Mouse (Mus musculus): ENCODE measurements around the gene Rps6kb2. TPM values are rescaled to one million over a fixed set of nuclear protein-coding genes. Genes with fewer than 3 reads are reported as not detected.
"Not testable (repeated sequence)": the region's sequence is repeated elsewhere in the genome, so short reads cannot be mapped to it uniquely, and the experiment has no call there.

The Rps6kb2 gene
- polyA plus RNA-seq, 1 experiment from 2014 or later = 71.7 TPM

DNA sequence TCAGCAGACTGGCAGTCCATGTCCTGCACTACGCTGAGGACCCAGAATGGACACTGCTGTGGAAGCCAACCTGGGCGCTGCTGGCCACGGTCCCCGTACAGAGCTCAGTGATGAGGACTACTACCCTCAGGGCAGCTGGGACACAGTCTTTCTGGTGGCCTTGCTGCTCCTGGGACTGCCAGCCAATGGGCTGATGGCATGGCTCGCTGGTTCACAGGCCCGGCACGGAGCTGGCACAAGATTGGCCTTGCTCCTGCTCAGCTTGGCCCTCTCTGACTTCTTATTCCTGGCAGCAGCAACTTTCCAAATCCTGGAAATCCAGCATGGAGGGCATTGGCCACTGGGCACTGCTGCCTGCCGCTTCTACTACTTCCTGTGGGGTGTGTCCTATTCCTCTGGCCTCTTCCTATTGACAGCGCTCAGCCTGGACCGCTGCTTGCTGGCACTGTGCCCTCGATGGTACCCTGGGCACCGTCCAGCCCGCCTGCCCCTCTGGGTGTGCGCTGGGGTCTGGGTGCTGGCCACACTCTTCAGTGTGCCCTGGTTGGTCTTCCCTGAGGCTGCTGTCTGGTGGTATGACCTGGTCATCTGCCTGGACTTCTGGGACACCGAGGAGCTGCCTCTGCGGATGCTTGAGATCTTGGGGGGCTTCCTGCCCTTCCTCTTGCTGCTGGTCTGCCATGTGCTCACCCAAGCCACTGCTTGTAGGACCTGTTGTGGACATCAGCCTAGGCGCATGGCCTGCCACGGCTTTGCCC lies 20.6 kb downstream of the Rps6kb2 start:
- H3K4me2 ChIP-seq (replicated peaks) = no peak overlapping the region
- H3K9me3 ChIP-seq = no peaks in the 10 kb centered on the region
- 89% methylated on average over 18 of the region's 18 CpGs for WGBS
- H3K36me3 ChIP-seq = no peaks in the 10 kb centered on the region
- no peaks in the 10 kb centered on the region for H3K27me3 ChIP-seq (replicated peaks)
- H3K27ac ChIP-seq = no peak overlapping the region
- no peak overlapping the region for H3K4me3 ChIP-seq
- ATAC-seq (ENCODE audit: low FRiP score, low read depth) = no peak
- H3K4me1 ChIP-seq = 0 out of 2 replicates have a peak, but pooled peaks cover under 1% of the 10 kb centered on the region
- H3K9ac ChIP-seq = no peak overlapping the region

DNA sequence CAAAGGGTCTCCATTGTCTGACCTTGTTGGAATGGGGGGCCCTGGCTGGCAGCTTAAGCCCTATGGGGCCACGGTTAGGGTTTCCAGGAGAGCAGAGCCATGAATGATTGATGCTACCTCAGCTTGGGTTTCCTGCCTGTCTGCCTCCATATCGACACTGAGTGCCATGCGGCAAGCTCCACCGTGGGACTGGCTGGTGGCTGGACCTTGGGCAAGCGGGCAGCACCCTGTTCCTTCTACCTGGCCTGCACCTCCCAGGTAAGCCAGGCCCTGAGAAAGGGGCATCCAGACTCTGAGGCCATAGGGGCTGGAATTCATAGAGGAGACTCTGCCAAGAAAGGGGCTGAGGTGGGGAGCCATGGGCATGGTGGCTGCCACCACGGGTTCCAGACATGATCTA lies 23.0 kb downstream of the Rps6kb2 start:
- no peaks in the 10 kb centered on the region for H3K9me3 ChIP-seq
- 82% methylated on average over 6 of the region's 6 CpGs for WGBS
- H3K4me2 ChIP-seq (replicated peaks) = no peak overlapping the region
- H3K27me3 ChIP-seq (replicated peaks) = no peaks in the 10 kb centered on the region
- H3K36me3 ChIP-seq = no peaks in the 10 kb centered on the region
- ATAC-seq (ENCODE audit: low FRiP score, low read depth) = no peak
- no peak overlapping the region for H3K9ac ChIP-seq
- H3K4me1 ChIP-seq = no peaks in the 10 kb centered on the region
- H3K4me3 ChIP-seq = no peak overlapping the region
- no peak overlapping the region for H3K27ac ChIP-seq

DNA sequence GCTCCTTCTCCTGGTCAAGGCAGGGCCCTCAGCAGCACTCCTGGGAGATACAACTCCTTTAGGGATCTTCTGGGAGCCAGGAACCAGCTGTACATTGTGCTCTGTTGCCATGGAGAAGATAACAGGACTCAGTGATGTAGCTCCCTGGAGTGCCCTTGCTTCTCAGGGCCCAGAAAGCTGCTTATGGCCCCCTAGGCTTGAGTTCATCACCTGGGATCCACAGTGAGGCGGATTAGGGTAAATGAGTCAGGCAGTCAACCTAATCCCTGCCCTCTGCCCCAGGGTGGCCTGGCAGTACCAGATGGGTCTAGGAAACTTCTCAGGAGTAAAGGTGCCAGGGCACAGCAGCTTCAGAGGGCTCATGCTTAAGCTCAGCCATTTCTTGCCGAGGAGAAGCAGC lies 23.7 kb downstream of the Rps6kb2 start, which contains the start of gene Gpr152:
Gpr152 (plus strand) TSS at position 342 of the 400 bp plus-strand sequence.
- no peak within 1 kb of the TSS for H3K4me3 ChIP-seq
- ATAC-seq (ENCODE audit: low FRiP score, low read depth) = no peak
- H3K27ac ChIP-seq = no peak within 1 kb of the TSS
- H3K27me3 ChIP-seq (replicated peaks) = no peaks in the 10 kb centered on the region
- 79% methylated on average over 2 of the region's 2 CpGs for WGBS
- no peaks in the 10 kb centered on the region for H3K9me3 ChIP-seq
- H3K9ac ChIP-seq = no peak within 1 kb of the TSS
- no peaks in the 10 kb centered on the region for H3K4me1 ChIP-seq
- no peak within 1 kb of the TSS for H3K4me2 ChIP-seq (replicated peaks)
- H3K36me3 ChIP-seq = no peaks in the 10 kb centered on the region

DNA sequence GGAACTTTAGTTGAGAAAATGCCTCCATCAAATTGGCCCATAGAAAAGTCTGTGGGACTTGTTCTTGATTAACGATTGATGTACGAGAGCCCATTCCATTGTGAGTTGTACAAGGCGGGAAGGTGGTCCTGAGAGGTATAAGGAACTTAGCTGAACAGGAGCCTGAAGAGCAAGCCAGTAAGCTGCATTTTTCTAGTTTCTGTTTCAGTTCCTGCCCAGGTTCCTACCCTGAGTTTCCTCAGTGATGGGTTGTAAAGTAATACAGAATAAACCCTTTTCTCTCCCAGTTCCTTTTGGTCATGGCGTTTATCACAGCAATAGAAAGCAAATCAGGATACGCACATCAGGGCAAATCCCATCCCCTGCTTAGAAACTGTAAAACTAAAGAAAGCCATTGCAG lies 25.2 kb downstream of the Rps6kb2 start:
- no peak for ATAC-seq (ENCODE audit: low FRiP score, low read depth)
- H3K4me1 ChIP-seq = no peaks in the 10 kb centered on the region
- WGBS = 74% methylated on average over 5 of the region's 5 CpGs

DNA sequence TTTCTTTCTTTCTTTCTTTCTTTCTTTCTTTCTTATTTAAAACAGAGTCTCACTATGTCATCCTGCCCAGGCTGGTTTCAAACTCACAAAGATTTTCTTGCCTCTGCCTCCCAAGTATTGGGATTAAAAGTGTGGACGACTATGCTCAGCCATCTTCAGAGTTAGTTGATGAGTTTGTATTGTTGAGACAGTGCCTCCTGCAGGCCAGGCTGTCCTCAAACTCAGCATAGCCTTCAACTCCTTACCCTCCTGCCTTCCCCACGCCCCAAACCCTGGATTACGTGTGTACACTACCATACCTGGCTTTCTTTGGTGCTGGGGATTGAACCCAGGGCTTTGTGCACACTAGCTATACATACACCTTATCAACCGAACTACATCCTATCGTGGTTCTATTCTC lies 26.7 kb downstream of the Rps6kb2 start:
- no peak overlapping the region for H3K9ac ChIP-seq
- no peaks in the 10 kb centered on the region for H3K27me3 ChIP-seq (replicated peaks)
- no peaks in the 10 kb centered on the region for H3K4me1 ChIP-seq
- H3K27ac ChIP-seq = no peak overlapping the region
- H3K9me3 ChIP-seq = no peaks in the 10 kb centered on the region
- no peak overlapping the region for H3K4me3 ChIP-seq
- no peak for ATAC-seq (ENCODE audit: low FRiP score, low read depth)
- 81% methylated on average over 5 of the region's 5 CpGs for WGBS
- peaks cover 19% of the 10 kb centered on the region for H3K36me3 ChIP-seq
- no peak overlapping the region for H3K4me2 ChIP-seq (replicated peaks)

More for the DNA sequence above, 25.2 kb downstream of the Rps6kb2 start:
- no peaks in the 10 kb centered on the region for H3K27me3 ChIP-seq (replicated peaks)
- no peak overlapping the region for H3K27ac ChIP-seq
- H3K9me3 ChIP-seq = no peaks in the 10 kb centered on the region
- no peak overlapping the region for H3K4me2 ChIP-seq (replicated peaks)
- H3K4me3 ChIP-seq = no peak overlapping the region
- no peak overlapping the region for H3K9ac ChIP-seq
- H3K36me3 ChIP-seq = peaks cover 4% of the 10 kb centered on the region

DNA sequence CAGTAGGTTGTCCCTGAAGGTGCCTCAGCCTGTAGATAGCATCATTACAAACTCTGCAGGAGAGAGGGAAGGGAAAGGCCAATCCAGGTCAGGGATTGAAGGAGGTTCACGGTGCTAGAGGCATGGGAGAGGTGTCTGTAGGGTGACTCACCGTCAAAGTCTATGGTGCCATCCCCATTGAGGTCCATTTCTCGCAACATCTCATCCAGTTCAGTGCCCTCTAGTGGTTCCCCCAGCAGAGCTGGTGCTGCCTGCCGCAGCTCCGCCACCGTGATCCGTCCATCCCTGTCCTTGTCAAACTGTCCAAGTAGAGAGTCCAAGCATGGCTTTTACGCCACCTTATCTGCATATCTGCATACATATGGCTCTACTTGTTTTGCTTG lies 27.2 kb downstream of the Rps6kb2 start:
- WGBS = 30% methylated on average over 8 of the region's 8 CpGs
- H3K4me3 ChIP-seq; H3K27me3 ChIP-seq (replicated peaks); H3K27ac ChIP-seq; H3K9ac ChIP-seq; H3K4me2 ChIP-seq (replicated peaks); ATAC-seq (ENCODE audit: low FRiP score, low read depth); H3K4me1 ChIP-seq; H3K9me3 ChIP-seq: not testable (repeated sequence)
- H3K36me3 ChIP-seq = peaks cover 24% of the 10 kb centered on the region

DNA sequence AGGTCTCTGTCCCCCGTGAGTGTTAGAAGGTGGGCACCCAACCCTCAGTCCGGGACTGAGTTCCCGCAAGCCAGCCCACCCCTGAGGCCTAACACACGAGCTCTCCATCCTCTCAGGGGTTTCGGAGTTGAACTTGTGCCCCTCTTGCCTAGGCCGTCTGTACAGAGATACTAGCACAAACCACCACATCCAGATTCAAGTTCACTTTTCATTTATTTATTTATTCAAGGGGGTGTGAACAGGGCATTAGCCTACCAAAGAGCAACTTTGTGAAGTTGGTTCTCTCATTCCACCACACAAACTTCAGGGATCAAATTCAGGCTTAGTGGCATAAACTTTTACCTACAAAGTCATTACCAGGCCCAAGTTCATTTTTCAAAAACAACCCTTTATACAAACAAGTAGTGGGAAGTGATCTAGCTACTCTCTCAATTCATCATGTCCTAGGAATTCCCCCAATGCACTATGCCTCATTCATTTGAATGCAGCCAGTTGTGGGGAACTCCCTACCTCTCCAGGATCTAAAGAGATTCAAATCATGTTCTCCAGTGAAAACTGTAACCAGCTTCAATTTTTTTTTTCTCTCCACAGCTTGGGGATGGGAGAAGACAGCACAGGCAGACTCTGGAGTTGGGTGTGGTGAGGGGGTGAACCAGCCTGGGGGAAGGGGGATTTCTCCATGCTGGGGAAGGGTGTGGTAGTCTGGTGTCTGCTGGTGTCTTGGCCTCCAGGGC lies 27.8 kb downstream of the Rps6kb2 start:
- H3K4me2 ChIP-seq (replicated peaks); H3K27ac ChIP-seq; H3K9ac ChIP-seq; H3K27me3 ChIP-seq (replicated peaks); ATAC-seq (ENCODE audit: low FRiP score, low read depth); H3K4me1 ChIP-seq; H3K9me3 ChIP-seq; H3K4me3 ChIP-seq: not testable (repeated sequence)
- WGBS = 84% methylated on average over 6 of the region's 6 CpGs
- H3K36me3 ChIP-seq = peaks cover 28% of the 10 kb centered on the region

DNA sequence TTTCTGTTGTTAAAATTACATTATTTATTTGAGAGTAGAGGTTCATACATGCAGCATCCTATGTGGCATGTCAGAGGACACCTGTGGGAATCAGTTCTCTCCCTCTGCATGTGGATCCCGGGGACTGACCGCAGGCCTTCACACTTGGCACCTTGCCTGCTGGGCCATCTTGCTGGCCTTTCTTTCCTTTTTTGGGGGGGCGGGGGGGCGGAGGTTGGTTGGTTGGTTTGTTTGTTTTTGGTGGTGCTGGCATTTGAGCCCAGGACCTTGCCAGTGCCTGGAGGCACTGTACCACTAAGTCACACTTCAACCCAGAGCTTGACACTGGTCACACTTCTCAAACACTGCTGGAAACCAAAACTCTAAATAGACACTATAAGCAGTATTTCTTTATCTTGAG lies 28.8 kb downstream of the Rps6kb2 start:
- H3K9ac ChIP-seq = no peak overlapping the region
- no peak overlapping the region for H3K27ac ChIP-seq
- no peaks in the 10 kb centered on the region for H3K27me3 ChIP-seq (replicated peaks)
- no peaks in the 10 kb centered on the region for H3K9me3 ChIP-seq
- no peak overlapping the region for H3K4me2 ChIP-seq (replicated peaks)
- peaks cover 3% of the 10 kb centered on the region; the same call in 1 of the 2 replicates for H3K4me1 ChIP-seq
- WGBS = 90% methylated on average over 4 of the region's 4 CpGs
- H3K36me3 ChIP-seq = peaks cover 36% of the 10 kb centered on the region
- no peak overlapping the region for H3K4me3 ChIP-seq
- ATAC-seq (ENCODE audit: low FRiP score, low read depth) = no peak

DNA sequence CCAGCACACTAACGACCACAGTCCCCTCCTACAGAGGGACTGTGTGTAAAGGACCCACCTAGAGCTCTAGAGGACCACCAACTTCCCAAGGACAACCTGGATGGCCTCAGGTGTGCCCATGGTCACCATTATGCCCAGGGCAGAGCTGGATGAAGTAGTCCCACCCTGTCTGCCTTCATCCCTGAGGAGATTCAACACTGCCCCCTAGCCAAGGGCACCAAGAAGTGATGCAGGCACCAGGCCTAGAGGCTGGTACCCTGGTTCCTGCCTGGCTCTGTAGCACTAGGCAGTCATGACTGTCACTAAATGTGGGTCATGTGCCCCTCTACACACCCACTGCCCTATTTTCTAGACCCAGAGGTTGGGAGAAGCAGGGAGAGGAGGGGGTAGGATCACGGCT lies 31.4 kb downstream of the Rps6kb2 start:
- WGBS = 82% methylated on average over 2 of the region's 2 CpGs
- Histone ChIP-seq H3K4me1 (peaks cover 8% of the 10 kb centered on the region), H3K9me3 (no peaks in the 10 kb centered on the region), H3K4me2 (replicated peaks) (no peak overlapping the region), H3K36me3 (peaks cover 52% of the 10 kb centered on the region), H3K27me3 (replicated peaks) (no peaks in the 10 kb centered on the region), H3K9ac (no peak overlapping the region), H3K4me3 (no peak overlapping the region), H3K27ac (no peak overlapping the region)
- no peak for ATAC-seq (ENCODE audit: low FRiP score, low read depth)

DNA sequence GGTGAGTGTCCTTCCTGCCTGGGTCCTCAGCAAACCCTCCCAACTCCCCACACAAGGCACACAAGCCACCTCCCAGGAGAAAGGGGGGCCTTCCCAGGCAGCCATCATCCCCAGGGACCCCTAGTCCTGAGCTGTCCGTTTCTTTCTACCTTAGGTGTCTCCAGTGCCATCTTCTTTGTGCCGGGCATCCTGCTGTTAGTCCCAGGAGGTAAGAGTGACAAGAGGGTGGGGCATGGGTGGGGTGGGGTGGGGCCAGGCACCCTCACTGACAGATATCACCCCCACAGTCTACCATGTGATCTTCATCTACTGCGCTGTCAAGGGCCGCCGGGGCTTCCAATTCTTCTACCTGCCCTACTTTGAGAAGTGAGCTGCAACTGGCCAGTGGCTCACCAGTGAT lies 32.1 kb downstream of the Rps6kb2 start:
- Histone ChIP-seq H3K4me1 (peaks cover 14% of the 10 kb centered on the region), H3K9ac (no peak overlapping the region), H3K9me3 (no peaks in the 10 kb centered on the region), H3K4me2 (replicated peaks) (no peak overlapping the region), H3K4me3 (no peak overlapping the region), H3K27ac (no peak overlapping the region), H3K36me3 (peaks cover 52% of the 10 kb centered on the region), H3K27me3 (replicated peaks) (no peaks in the 10 kb centered on the region)
- ATAC-seq (ENCODE audit: low FRiP score, low read depth) = no peak
- WGBS = 87% methylated on average over 5 of the region's 5 CpGs

DNA sequence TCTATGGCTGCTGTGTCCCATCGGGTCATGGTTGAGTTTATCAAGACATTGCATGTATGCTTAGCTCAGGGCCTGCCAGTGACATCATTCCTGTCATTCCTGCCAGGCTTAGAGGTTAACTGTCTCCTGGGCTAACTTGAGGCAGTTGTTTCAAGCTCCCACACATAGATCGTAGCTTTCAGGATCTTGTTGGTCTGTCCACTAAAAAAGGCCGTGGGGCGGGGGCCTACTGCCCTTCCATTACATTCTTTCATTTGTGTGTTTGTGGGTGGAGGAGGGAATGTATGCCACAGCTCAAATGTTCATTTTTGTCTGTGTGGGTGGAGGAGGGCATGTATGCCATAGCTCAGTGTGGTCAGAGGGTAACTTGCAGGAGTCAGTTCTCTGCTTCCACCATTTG lies 33.0 kb downstream of the Rps6kb2 start:
- Histone ChIP-seq H3K4me1 (peaks cover 14% of the 10 kb centered on the region), H3K36me3 (peaks cover 52% of the 10 kb centered on the region), H3K27ac (no peak overlapping the region), H3K27me3 (replicated peaks) (no peaks in the 10 kb centered on the region), H3K4me3 (no peak overlapping the region), H3K9me3 (no peaks in the 10 kb centered on the region), H3K9ac (no peak overlapping the region; the same call in 1 of the 2 replicates), H3K4me2 (replicated peaks) (no peak overlapping the region)
- no peak for ATAC-seq (ENCODE audit: low FRiP score, low read depth)
- 91% methylated on average over 4 of the region's 4 CpGs for WGBS

DNA sequence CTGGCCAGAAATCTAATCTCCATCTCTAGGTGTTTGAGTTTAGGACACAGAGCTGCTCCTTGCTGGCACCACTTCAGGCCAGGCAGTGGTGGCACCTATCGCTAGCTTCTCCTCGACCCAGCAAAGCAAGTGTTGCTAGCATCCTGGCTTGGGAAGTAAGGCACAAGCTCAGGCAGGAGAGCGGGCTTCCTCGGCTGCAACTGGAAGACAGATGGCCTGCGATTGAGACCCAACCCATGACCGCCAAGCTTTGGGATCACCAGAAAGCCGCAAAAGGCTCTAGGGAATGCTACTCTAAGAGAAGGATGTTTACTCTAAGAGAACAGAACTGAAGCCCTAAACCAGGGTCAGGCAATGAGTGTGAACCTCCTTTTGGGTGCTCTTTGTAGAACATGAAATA lies 33.7 kb downstream of the Rps6kb2 start:
- H3K27me3 ChIP-seq (replicated peaks) = no peaks in the 10 kb centered on the region
- WGBS = 94% methylated on average over 7 of the region's 7 CpGs
- peaks cover 14% of the 10 kb centered on the region for H3K4me1 ChIP-seq
- H3K27ac ChIP-seq = no peak overlapping the region
- no peak overlapping the region for H3K4me2 ChIP-seq (replicated peaks)
- H3K4me3 ChIP-seq = no peak overlapping the region
- no peak for ATAC-seq (ENCODE audit: low FRiP score, low read depth)
- H3K36me3 ChIP-seq = peaks cover 52% of the 10 kb centered on the region
- no peak overlapping the region for H3K9ac ChIP-seq
- no peaks in the 10 kb centered on the region for H3K9me3 ChIP-seq

Data from neural tube, embryonic 12.5 days (tissue).